In genomic region chr1:180726183-180726582, GRCm38 (mm10) we compare ENCODE assay signal across 7 mouse cellular contexts. TPM values are rescaled to one million over a fixed set of nuclear protein-coding genes. Genes with fewer than 3 reads are reported as not detected.
DNase-seq lines count a peak whose midpoint lies in the region; ATAC-seq and TF ChIP-seq lines count a peak whose summit lies in the region.

No protein-coding gene starts in this region.

- no peak for TF ChIP-seq POLR2A in cortical plate, adult 2 months (IDR thresholded peaks at IDR 0.05; ENCODE audit: extremely low read depth, insufficient read depth, low read length)

- TF ChIP-seq EP300 in lung, postnatal 0 days (IDR thresholded peaks at IDR 0.05), result no peak

- no peaks in the 10 kb centered on the region for H3K9me3 ChIP-seq in hindbrain, embryonic 15.5 days
- H3K9me3 ChIP-seq in lung, postnatal 0 days (ENCODE audit: low read length), result no peaks in the 10 kb centered on the region
- H3K9me3 ChIP-seq in stomach, embryonic 16.5 days (replicated peaks; ENCODE audit: control insufficient read depth, low read length), result no peaks in the 10 kb centered on the region

- 0% methylated on average over 38 of the region's 42 CpGs for WGBS in hindbrain, embryonic 15.5 days
- WGBS in lung, postnatal 0 days, result under 1% methylated on average over 31 of the region's 42 CpGs
- under 1% methylated on average over 42 of the region's 42 CpGs for WGBS in stomach, embryonic 16.5 days

- H3K4me3 ChIP-seq in layer of hippocampus, adult 2 months, result peak overlapping the region; percentile 96
- H3K4me3 ChIP-seq in cortical plate, adult 2 months (ENCODE audit: insufficient read depth, low read length), result peak overlapping the region; percentile 91
- H3K4me3 ChIP-seq in hindbrain, embryonic 15.5 days, result peak overlapping the region; percentile 90
- peak overlapping the region; percentile 96 for H3K4me3 ChIP-seq in lung, postnatal 0 days (ENCODE audit: low read depth, low read length)
- H3K4me3 ChIP-seq in stomach, embryonic 16.5 days (replicated peaks; ENCODE audit: low read length), result peak overlapping the region; percentile 82

- peak overlapping the region; percentile 93 for H3K9ac ChIP-seq in hindbrain, embryonic 15.5 days
- peak overlapping the region; percentile 86 for H3K9ac ChIP-seq in lung, postnatal 0 days (replicated peaks; ENCODE audit: low read depth)
- peak overlapping the region; percentile 93 for H3K9ac ChIP-seq in stomach, embryonic 16.5 days (ENCODE audit: low read length)

- H3K4me2 ChIP-seq in hindbrain, embryonic 15.5 days, result peak overlapping the region; percentile 71
- peak overlapping the region; percentile 86 for H3K4me2 ChIP-seq in lung, postnatal 0 days (replicated peaks; ENCODE audit: low read depth, low read length)
- H3K4me2 ChIP-seq in stomach, embryonic 16.5 days (ENCODE audit: low read depth, low read length), result peak overlapping the region; percentile 66

- DNase-seq in layer of hippocampus, adult 2 months (ENCODE audit: low spot score in 2 of 2), result peak in 1 of 2 experiments; percentile 17
- no peak for DNase-seq in layer of hippocampus, postnatal 36 days
- peak; percentile 65 for DNase-seq in lung, postnatal 0 days (ENCODE audit: low spot score)
- DNase-seq in left cerebral cortex, adult 11 months (ENCODE audit: low spot score), result no peak

- TF ChIP-seq CTCF in layer of hippocampus, adult 2 months (conservative IDR thresholded peaks at IDR 0.05), result no peak
- TF ChIP-seq CTCF in cortical plate, adult 2 months (IDR thresholded peaks at IDR 0.05; ENCODE audit: extremely low read depth, insufficient read depth, low read length), result no peak
- no peak for TF ChIP-seq CTCF in lung, postnatal 0 days (IDR thresholded peaks at IDR 0.05)

- H3K36me3 ChIP-seq in hindbrain, embryonic 15.5 days, result no peaks in the 10 kb centered on the region
- no peaks in the 10 kb centered on the region for H3K36me3 ChIP-seq in lung, postnatal 0 days (ENCODE audit: insufficient read depth, low read length)
- no peaks in the 10 kb centered on the region for H3K36me3 ChIP-seq in stomach, embryonic 16.5 days (ENCODE audit: control insufficient read depth, insufficient read depth, low read length)

- peaks cover 4% of the 10 kb centered on the region; the same call in 1 of the 2 replicates for H3K4me1 ChIP-seq in cortical plate, adult 2 months (ENCODE audit: control insufficient read depth, insufficient read depth, low read length)
- H3K4me1 ChIP-seq in hindbrain, embryonic 15.5 days (replicated peaks), result peaks cover 35% of the 10 kb centered on the region
- H3K4me1 ChIP-seq in lung, postnatal 0 days (ENCODE audit: insufficient read depth, low read depth, low read length), result peaks cover 12% of the 10 kb centered on the region
- H3K4me1 ChIP-seq in stomach, embryonic 16.5 days (ENCODE audit: control insufficient read depth, insufficient read depth, low read length), result peaks cover 21% of the 10 kb centered on the region

- peak overlapping the region; percentile 92 for H3K27ac ChIP-seq in layer of hippocampus, adult 2 months
- H3K27ac ChIP-seq in cortical plate, adult 2 months (ENCODE audit: insufficient read depth, low read length), result no peak overlapping the region
- peak overlapping the region; percentile 87 for H3K27ac ChIP-seq in hindbrain, embryonic 15.5 days (replicated peaks)
- H3K27ac ChIP-seq in lung, postnatal 0 days (ENCODE audit: low read length), result peak overlapping the region; percentile 95
- H3K27ac ChIP-seq in stomach, embryonic 16.5 days (ENCODE audit: low read length), result peak overlapping the region; percentile 94

- ATAC-seq in hindbrain, embryonic 15.5 days (ENCODE audit: low FRiP score, low read depth), result peak; percentile 69
- ATAC-seq in lung, postnatal 0 days, result peak; percentile 82
- peak; percentile 75 for ATAC-seq in stomach, embryonic 16.5 days (ENCODE audit: insufficient read depth, low FRiP score)

- no peaks in the 10 kb centered on the region for H3K27me3 ChIP-seq in hindbrain, embryonic 15.5 days
- H3K27me3 ChIP-seq in lung, postnatal 0 days (replicated peaks; ENCODE audit: insufficient read depth, low read length), result no peaks in the 10 kb centered on the region
- no peaks in the 10 kb centered on the region for H3K27me3 ChIP-seq in stomach, embryonic 16.5 days (ENCODE audit: control insufficient read depth, insufficient read depth, low read length)

RNA-seq across cellular contexts. Expression of gene Acbd3, which starts 0.3 kb away (rescaled TPM):
- total RNA-seq in layer of hippocampus, adult 2 months (2021), result 10 to 100 TPM; 32.6 to 34.4 TPM
- 10 to 100 TPM; 34.6 to 35.3 TPM for total RNA-seq in layer of hippocampus, postnatal 36 days (2021)
- polyA plus RNA-seq in cortical plate, adult 2 months (2012; rRNA removed), result 22.0 and 22.5 TPM in 2 replicates
- polyA plus RNA-seq in hindbrain, embryonic 15.5 days (2015; fragmentation: Nextera tagmentation; extraction: Ambion mirVana), result 22.9 and 23.0 TPM in 2 replicates
- polyA plus RNA-seq in lung, postnatal 0 days (2015; fragmentation: Nextera tagmentation; extraction: Ambion mirVana), result 17.0 and 18.5 TPM in 2 replicates
- 19.2 and 21.0 TPM in 2 replicates for polyA plus RNA-seq in stomach, embryonic 16.5 days (2015; fragmentation: Nextera tagmentation; extraction: Ambion mirVana)

RNA-seq across cellular contexts. Expression of gene Mixl1, which starts 29.3 kb away (rescaled TPM):
- total RNA-seq in layer of hippocampus, adult 2 months (2021), result not detected
- total RNA-seq in layer of hippocampus, postnatal 36 days (2021), result not detected
- polyA plus RNA-seq in cortical plate, adult 2 months (2012; rRNA removed), result not detected in 2 replicates
- polyA plus RNA-seq in hindbrain, embryonic 15.5 days (2015; fragmentation: Nextera tagmentation; extraction: Ambion mirVana), result 0.10 TPM in 1 of 2 replicates, not detected in the other
- polyA plus RNA-seq in lung, postnatal 0 days (2015; fragmentation: Nextera tagmentation; extraction: Ambion mirVana), result not detected in 2 replicates
- not detected in 2 replicates for polyA plus RNA-seq in stomach, embryonic 16.5 days (2015; fragmentation: Nextera tagmentation; extraction: Ambion mirVana)
